In the genomic region with DNA sequence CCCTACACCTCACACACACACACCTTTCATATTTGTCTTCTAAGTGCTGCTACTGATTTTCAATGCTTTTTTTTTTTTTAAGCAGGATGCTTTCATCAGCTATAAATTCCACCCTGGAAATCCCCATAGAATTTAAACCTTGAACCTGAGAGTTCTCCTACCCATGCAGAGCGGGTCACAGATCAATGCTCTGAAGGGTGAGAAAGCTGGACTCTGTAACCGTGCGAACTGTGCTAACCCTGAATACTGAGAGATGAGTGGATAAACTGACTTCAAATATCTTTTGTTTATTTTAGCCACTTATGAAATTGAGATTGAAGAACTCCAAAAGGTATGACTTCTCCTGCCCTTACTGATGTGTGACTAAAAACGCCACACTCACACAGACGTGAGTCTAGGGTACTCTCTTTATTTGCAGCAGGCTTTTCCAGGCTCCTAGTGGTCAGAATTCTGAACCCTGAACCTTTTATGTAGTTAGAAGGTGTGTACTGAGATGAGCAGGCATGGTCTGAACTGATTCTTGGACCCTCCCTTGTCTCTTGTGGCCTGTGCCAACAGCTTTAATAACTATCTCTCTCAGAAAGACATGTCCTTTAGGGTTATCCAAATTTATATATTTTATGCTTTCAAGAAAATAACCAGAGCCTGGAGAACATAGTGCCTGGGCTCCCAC, we compare ENCODE assay signal across 28 mouse cellular contexts.
DNase-seq lines count a peak whose midpoint lies in the region; ATAC-seq and TF ChIP-seq lines count a peak whose summit lies in the region.
"Had no signal": no experiment of that assay in that cellular context is flagged by ENCODE, and none has a peak within 500 bp of the region (broad histone marks: within the 10 kb centered on the region; RNA-seq: fewer than 3 reads in every experiment).

No protein-coding gene starts in this region.

- no peaks in the 10 kb centered on the region for H3K9me3 ChIP-seq in liver, embryonic 13.5 days (replicated peaks)
- no peaks in the 10 kb centered on the region for H3K9me3 ChIP-seq in liver, postnatal 0 days (ENCODE audit: low read length)
- H3K9me3 ChIP-seq: heart, embryonic 15.5 days; intestine, embryonic 15.5 days; limb, embryonic 13.5 days had no signal

- H3K4me2 ChIP-seq in liver, embryonic 13.5 days: no peak overlapping the region
- no peak overlapping the region for H3K4me2 ChIP-seq in liver, postnatal 0 days (ENCODE audit: low read depth, low read length)
- H3K4me2 ChIP-seq: heart, embryonic 15.5 days; intestine, embryonic 15.5 days; limb, embryonic 13.5 days had no signal

- no peak overlapping the region for H3K4me3 ChIP-seq in liver, embryonic 13.5 days (replicated peaks)
- H3K4me3 ChIP-seq in liver, postnatal 0 days (ENCODE audit: low read depth, low read length): no peak overlapping the region
- H3K4me3 ChIP-seq: erythroblast, embryonic 14.5 days; heart, embryonic 15.5 days; intestine, embryonic 15.5 days; limb, embryonic 13.5 days had no signal

- H3K9ac ChIP-seq in liver, embryonic 13.5 days: no peak overlapping the region
- H3K9ac ChIP-seq in liver, postnatal 0 days (replicated peaks): no peak overlapping the region
- H3K9ac ChIP-seq: heart, embryonic 15.5 days; intestine, embryonic 15.5 days; limb, embryonic 13.5 days had no signal

- H3K36me3 ChIP-seq in liver, embryonic 13.5 days: no peaks in the 10 kb centered on the region
- no peaks in the 10 kb centered on the region for H3K36me3 ChIP-seq in liver, postnatal 0 days (replicated peaks; ENCODE audit: insufficient read depth, low read length)
- H3K36me3 ChIP-seq: heart, embryonic 15.5 days; intestine, embryonic 15.5 days; limb, embryonic 13.5 days had no signal

- no peak for DNase-seq in liver, embryonic 13.5 days
- no peak for DNase-seq in liver
- peak; percentile 61 to 73 for DNase-seq in kidney, adult 8-10 months
- peak; percentile 30 for DNase-seq in kidney, postnatal 10 days
- DNase-seq in liver, postnatal 0 days: peak; percentile 30
- no peak for DNase-seq in right cerebral cortex, postnatal 14 days
- DNase-seq in Muller cell, postnatal 12 days (ENCODE audit: inconsistent ontology term): no peak
- DNase-seq: adrenal gland, adult 2 months; cerebellum, adult 2 months; cerebellum, postnatal 14 days; gastrocnemius, postnatal 14 days; layer of hippocampus, adult 9-11 months; lung, adult 2 months; lung, postnatal 14 days; midbrain, embryonic 14.5 days; spleen, adult 18-20 months; thymus, adult 18-20 months; thymus, postnatal 25 days had no signal

- TF ChIP-seq CTCF in liver, postnatal 0 days (IDR thresholded peaks at IDR 0.05; ENCODE audit: low read depth): no peak

- H3K27ac ChIP-seq in liver, embryonic 13.5 days: no peak overlapping the region
- peak overlapping the region; percentile 70 for H3K27ac ChIP-seq in liver, postnatal 0 days (ENCODE audit: low read depth)
- H3K27ac ChIP-seq: heart, embryonic 15.5 days; hindbrain, postnatal 0 days; intestine, embryonic 15.5 days; limb, embryonic 13.5 days; stomach, postnatal 0 days had no signal

- 60% methylated on average over 5 of the region's 5 CpGs for WGBS in liver, embryonic 13.5 days (ENCODE audit: insufficient replicate concordance)
- 55% methylated on average over 5 of the region's 5 CpGs for WGBS in liver, postnatal 0 days (ENCODE audit: insufficient replicate concordance)

- ATAC-seq in liver, embryonic 13.5 days (ENCODE audit: low read depth): peak; percentile 62
- ATAC-seq in liver, postnatal 0 days: peak; percentile 97
- no peak for ATAC-seq in erythroid progenitor cell, adult 5-6 weeks (replicated peaks; ENCODE audit: low FRiP score, poor library complexity, severe bottlenecking)
- ATAC-seq: activated CD4-positive, CD25-positive, alpha-beta regulatory T cell, adult 4 months; CD4-positive, CD25-positive, alpha-beta regulatory T cell, adult 4 months; forebrain, embryonic 14.5 days; hindbrain, postnatal 0 days; intestine, embryonic 15.5 days had no signal

- H3K4me1 ChIP-seq in liver, embryonic 13.5 days (replicated peaks): no peaks in the 10 kb centered on the region
- no peaks in the 10 kb centered on the region for H3K4me1 ChIP-seq in liver, postnatal 0 days (ENCODE audit: insufficient read depth)
- H3K4me1 ChIP-seq: heart, embryonic 15.5 days; intestine, embryonic 15.5 days; limb, embryonic 13.5 days had no signal

- H3K27me3 ChIP-seq in liver, embryonic 13.5 days: no peaks in the 10 kb centered on the region
- no peaks in the 10 kb centered on the region for H3K27me3 ChIP-seq in liver, postnatal 0 days (ENCODE audit: insufficient read depth, low read length)
- H3K27me3 ChIP-seq: heart, embryonic 15.5 days; intestine, embryonic 15.5 days; limb, embryonic 13.5 days had no signal

- TF ChIP-seq EP300 in liver, postnatal 0 days (IDR thresholded peaks at IDR 0.05; ENCODE audit: low read depth): peak; percentile 49; the same call in 1 of the 2 replicates

Comparison
In these comparisons a context has a peak if more than half of its experiments do, and no peak if none do; other contexts are left out.
1. DNase-seq: peak in kidney, adult 8-10 months (2 of 2), kidney, postnatal 10 days (single experiment) and liver, postnatal 0 days (single experiment); none in liver, embryonic 13.5 days (single experiment), liver (single experiment), right cerebral cortex, postnatal 14 days (single experiment) and Muller cell, postnatal 12 days (single experiment).